Mouse (Mus musculus) layer of hippocampus, postnatal 25 days (tissue): ENCODE data around the gene Mipol1. TPM values are rescaled to one million over a fixed set of nuclear protein-coding genes. Genes with fewer than 3 reads are reported as not detected.
"Not testable (repeated sequence)": the region's sequence is repeated elsewhere in the genome, so short reads cannot be mapped to it uniquely, and the experiment has no call there.

Experiments used
- DNase-seq, 2 experiments: peaks; one replicate each; pipeline ENCODE4 v3.0.0; 2022; ENCODE audit warnings: mixed read lengths in 2 of 2, low spot score in 1 of 2; ENCODE audit errors: extremely low spot score in 1 of 2
- total RNA-seq, 2 experiments: library from RNA; stranded (reverse); gene quantifications; 2 replicates each; pipeline ENCODE4 v1.2.3; 2021

The Mipol1 gene
- 1 to 10 TPM; 4.4 to 6.0 TPM for total RNA-seq

DNA sequence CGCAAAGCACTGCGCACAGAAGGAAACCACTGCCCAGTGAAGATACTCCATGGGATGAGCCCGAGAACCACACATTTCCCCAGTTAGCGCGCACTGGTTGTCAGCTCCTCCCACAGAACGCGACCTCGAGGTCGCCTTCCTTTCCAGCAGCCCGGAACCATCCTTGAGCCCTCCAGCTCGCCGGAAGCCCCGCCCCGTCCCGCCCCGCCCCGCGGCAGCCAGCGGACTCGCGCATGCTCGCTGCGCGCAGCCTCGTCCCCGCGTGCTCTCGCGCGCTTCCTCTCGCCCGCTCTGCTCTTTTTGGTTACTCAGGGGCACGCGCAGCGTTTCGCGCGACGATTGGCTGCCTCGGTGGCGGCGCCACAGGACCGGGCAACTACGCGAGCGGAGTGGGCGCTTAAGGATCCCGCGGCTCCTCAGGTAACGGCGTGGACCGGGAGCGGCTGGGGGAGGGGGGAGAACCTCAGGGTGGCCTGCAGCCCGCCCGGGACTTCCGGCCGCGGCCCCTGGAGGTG, at the start of gene Mipol1, which contains the start of gene Prps1l3:
Gene Mipol1 (plus strand): TSS at position 236 of the 515 bp plus-strand sequence.
Gene Prps1l3 (plus strand): TSS at position 221 of the 515 bp plus-strand sequence.
- DNase-seq = peak; percentile 69 to 78

GRCm38 (mm10) chr12:57184401-57185147, 45.7 kb upstream of the Mipol1 start:
- DNase-seq = no peak

GRCm38 (mm10) chr12:57185475-57185874, 44.8 kb upstream of the Mipol1 start:
- no peak for DNase-seq

DNA sequence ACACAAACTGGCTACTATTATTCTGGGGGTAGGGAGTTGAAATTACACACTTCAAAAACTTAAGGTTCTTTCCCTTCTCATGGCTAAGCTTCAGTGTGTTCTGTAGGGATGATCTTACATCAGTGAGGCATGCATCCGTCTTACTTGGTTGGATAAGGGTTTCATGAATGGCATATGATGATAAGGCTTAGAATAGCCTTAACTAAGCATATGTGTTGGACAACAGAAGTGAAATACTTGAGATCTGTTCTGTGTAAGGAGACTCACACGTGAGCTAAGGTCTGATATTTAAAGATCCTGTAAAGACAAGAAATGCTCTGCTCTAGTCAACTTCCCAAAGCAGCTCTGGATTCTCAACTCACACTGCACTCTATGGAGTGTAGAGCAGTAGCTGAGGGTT, 44.1 kb upstream of the Mipol1 start:
- DNase-seq = no peak

GRCm38 (mm10) chr12:57187032-57187431, 43.2 kb upstream of the Mipol1 start:
- no peak for DNase-seq

- DNase-seq = no peak
These were observed 35.6 kb upstream of the Mipol1 start for GRCm38 (mm10) chr12:57194609-57195008.

GRCm38 (mm10) chr12:57196286-57196607, 34.0 kb upstream of the Mipol1 start:
- no peak for DNase-seq

- peak in 1 of 2 experiments; percentile 8 for DNase-seq
These were observed 33.4 kb upstream of the Mipol1 start for GRCm38 (mm10) chr12:57196608-57197362.

GRCm38 (mm10) chr12:57197363-57198026, 32.7 kb upstream of the Mipol1 start, which contains the start of gene Slc25a21:
Gene Slc25a21, minus strand, starts transcription at chr12:57197472.
- no peak for DNase-seq

DNA sequence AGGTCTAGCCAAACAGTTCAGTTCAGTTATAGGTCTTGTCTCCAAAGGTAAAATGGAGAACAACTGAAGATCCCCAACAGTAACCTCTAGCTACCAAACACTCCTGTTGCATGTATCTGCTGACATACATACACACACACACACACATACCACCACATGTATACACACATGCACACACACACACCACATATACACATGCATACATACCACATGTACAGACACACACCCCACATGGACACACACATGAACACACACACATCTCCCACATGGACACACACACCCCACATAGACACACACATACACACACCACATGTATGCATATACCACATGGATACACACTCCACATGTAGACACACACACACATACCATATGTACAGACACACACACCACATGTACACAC, 32.0 kb upstream of the Mipol1 start:
- no peak for DNase-seq

- DNase-seq = no peak
These were observed 30.8 kb upstream of the Mipol1 start for GRCm38 (mm10) chr12:57199427-57199826.

DNA sequence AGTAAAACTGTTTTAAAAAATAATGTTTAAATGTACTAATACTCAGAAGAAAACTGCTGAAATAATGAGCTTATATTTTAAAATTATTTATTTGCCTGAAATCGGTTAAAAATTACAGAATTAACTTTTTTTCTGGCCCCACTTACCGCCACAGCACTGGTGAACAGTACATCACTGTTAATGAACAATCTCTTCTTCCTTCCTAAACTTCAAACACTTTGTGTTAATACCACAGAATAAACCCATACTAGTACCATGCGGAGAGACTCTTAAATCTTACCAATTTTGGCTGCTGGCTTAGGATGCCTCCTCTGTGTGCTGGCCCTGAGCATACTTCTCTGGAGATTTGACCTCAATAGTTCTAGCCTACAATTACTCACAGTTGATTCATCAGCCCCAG, 28.3 kb upstream of the Mipol1 start:
- DNase-seq = no peak

DNA sequence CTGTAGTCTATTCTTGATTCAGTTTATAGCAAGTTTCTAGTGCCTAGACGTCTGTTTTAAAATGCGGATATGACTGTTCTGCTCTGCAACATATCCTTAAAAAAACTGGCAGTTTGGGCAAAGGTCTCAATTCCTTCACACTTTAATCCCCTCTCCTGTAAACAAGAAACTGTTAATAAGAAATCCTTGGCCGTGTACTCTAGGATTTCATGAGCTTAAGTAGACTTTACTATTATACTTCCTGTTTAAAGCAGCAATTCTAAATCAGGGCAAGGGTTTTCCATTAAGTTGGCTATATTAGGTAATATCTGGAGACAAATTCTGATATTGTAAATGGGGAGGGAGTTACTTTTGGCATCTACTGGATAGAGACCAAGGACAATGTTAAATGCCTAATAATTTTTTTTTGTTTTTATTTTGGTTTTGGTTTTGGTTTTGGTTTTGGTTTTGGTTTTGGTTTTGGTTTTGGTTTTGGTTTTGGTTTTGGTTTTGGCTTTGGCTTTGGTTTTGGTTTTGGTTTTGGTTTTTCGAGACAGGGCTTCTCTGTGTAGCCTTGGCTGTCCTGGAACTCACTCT, 25.9 kb upstream of the Mipol1 start:
- DNase-seq = no peak

DNA sequence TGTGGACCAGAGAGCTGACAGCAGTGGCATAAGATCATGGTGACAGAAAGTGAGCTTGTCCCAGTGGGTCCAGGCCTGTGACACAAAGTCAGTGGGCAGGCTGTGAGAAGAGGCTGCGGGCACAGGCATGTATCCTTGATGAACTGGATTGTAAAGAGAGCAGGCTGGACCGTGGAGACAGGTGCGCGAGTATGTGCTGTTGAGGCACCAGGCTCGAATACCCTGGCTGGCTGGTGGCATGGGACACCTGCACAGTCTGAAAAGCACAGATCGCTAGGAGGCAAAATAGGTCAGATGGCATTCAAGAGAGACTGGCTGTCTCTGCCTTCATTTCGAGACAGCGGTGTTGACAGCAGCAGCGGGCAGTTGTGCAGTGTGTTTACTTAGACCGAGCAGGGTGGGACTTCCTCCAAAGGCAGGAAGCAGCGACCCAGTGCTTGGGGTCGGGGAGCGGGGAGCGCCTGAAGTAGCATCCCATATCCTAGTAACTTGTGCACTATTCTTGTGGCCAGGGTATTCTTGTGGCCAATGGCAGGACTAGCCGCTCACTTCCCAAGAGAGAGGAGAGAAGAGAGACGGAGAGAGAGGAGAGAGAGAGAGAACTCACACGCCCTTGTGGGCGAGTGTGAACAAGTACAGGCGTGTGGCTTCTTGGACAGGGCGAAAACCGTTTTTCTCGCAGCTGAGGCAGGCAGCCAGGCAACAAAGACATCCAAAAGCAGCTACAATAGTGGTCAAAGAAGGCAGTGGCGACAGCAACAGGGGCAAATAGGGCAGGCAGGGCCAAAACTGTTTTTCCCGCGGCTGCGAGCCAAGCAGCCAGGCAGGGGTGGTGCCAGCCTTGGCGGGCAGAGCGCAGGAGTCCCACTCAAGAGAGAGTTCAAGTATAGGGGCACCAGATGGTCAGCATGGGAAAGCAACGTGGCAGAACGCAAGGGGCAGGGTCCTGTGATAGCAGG, 18.6 kb upstream of the Mipol1 start:
- peak; percentile 12 to 26 for DNase-seq

GRCm38 (mm10) chr12:57212463-57212862, 17.8 kb upstream of the Mipol1 start:
- not testable (repeated sequence) for DNase-seq

GRCm38 (mm10) chr12:57226411-57226810, 3.8 kb upstream of the Mipol1 start:
- no peak for DNase-seq

- no peak for DNase-seq
These were observed 2.5 kb upstream of the Mipol1 start for GRCm38 (mm10) chr12:57227776-57228175.

- DNase-seq = no peak
These were observed 524 bp upstream of the Mipol1 start for GRCm38 (mm10) chr12:57229703-57230102.

DNA sequence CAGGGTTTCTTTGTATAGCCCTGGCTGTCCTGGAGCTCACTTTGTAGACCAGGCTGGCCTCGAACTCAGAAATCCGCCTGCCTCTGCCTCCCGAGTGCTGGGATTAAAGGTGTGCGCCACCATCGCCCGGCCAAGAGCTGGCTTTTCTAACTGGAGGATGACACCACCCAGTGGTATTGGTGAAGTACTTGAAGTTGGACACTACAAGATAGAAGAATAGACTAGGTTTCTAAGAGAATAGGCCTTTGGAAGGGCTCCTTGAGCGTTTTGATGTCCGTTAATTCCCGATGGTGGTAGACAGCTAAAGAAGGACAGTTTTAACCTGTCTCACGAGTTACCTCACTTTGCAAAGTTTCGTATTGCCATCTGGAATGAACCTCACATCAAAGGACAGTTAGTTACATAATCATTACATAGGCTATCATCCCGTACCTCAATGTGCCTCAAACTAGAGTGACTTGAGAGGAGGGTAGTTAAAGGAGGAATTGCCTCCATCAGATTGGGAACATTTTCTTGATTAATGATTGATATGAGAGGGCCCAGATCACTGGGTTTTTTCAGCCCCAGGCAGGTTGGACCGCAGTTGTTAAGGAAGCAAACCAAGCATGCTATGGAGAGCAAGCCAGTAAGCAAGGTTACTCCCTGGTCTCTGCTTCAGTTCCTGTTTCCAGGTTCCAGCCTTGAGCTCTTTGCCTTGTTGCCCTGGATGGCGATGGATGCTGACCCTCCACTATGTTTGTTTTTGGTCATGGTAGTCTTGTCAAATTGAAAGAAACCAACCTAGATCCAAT, 1.1 kb downstream of the Mipol1 start:
- no peak for DNase-seq
